Mouse (Mus musculus) neural tube, postnatal 0 days (tissue): ENCODE results near the gene Gm10318. TPM values are rescaled to one million over a fixed set of nuclear protein-coding genes. Genes with fewer than 3 reads are reported as not detected.

Experiments
- polyA plus RNA-seq: library from polyadenylated mRNA; unstranded; fragments of >200 nt; fragmentation: Nextera tagmentation; extraction: Ambion mirVana; gene quantifications from 2 replicates; pipeline ENCODE4 v1.2.1, GENCODE M21; 2015

The Gm10318 gene
- not detected in 2 replicates for polyA plus RNA-seq

DNA sequence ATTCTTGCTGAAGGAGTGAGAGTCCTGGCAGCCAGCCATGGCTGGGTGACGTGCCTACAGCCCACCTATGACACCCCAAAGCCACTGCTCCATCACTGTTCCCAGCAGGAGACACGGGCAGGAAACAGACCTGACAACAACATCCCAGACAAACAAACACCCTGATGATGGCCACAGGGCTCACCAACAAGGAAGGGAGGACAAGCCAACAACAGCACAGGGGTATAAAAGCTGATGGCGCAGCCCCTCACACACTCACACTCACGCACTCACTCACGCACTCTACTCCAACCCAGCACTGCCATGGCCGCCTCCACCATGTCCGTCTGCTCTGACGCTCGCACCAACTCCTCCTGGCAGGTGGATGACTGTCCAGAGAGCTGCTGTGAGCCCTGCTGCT is at the start of gene Gm10318:
Gm10318 (plus strand) TSS at position 301 of the 400 bp plus-strand sequence.

DNA sequence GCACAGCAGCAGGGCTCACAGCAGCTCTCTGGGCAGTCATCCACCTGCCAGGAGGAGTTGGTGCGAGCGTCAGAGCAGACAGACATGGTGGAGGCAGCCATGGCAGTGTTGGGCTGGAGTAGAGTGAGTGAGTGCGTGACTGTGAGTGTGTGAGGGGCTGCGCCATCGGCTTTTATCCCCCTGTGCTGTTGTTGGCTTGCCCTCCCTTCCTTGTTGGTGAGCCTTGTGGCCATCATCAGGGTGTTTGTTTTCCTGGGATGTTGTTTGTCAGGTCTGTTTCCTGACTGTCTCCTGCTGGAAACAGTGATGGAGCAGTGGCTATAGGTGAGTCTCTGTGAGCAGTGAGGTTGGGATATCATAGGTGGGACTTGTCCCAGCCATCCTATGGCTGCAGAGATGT is 40.9 kb upstream of the Gm10318 start, which contains the start of gene Gm9507:
Gm9507 (minus strand) TSS at position 101 of the 400 bp plus-strand sequence.

DNA sequence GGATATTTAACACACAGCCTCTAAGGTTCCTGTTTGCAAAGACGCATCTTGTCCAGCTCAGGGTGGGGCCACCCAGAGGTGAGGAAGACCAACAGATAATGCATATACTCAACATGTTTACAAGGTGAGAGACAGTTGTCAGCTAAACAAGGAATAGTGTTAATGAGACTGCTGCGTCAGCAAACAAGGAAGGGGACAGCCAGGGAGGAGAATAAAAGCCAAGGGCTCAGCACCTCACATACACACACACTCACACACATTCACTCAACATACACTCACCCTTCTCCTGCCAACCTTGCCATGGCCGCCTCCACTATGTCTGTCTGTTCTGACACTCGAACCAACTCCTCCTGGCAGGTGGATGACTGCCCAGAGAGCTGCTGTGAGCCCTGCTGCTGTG is 38.3 kb upstream of the Gm10318 start, which contains the start of gene Gm2696:
Gm2696 (plus strand) TSS at position 301 of the 400 bp plus-strand sequence.

DNA sequence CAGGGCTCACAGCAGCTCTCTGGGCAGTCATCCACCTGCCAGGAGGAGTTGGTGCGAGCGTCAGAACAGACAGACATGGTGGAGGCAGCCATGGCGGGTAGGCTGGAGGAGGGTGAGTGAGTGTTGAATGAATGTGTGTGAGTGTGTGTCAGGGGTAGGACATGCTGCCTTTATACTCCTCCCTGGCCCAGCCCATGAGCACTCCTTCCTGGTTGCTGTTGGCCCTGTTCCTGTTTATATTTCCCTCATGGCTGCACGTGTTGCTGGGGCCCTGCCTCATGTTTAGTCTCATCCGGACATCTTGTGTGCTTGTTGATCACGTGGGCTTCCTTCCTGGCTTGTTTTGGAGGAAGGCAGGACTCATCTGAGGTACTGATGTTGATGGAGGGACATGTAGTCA is 25.7 kb upstream of the Gm10318 start, which contains the start of gene Krtap10-4:
Krtap10-4 (minus strand) TSS at position 145 of the 400 bp plus-strand sequence.

DNA sequence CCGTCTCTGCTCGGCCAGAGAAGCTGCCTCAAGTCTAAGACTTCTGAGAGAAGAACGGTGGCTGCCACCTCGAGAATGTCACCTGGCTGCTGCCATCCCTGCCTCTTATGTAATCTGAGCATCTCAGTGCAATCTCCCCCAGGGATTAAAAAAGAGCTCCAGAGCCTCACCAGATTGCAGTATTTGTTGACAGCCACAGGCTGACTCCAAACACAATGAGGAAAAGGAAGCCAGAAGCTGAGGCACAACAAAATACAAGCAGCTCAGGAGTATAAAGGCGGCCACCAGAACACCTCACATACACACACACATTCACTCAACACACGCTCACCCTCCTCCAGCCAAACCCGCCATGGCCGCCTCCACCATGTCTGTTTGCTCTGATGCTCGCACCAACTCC is 17.0 kb upstream of the Gm10318 start, which contains the start of gene Krtap10-10:
Krtap10-10 (plus strand) TSS at position 301 of the 400 bp plus-strand sequence.

DNA sequence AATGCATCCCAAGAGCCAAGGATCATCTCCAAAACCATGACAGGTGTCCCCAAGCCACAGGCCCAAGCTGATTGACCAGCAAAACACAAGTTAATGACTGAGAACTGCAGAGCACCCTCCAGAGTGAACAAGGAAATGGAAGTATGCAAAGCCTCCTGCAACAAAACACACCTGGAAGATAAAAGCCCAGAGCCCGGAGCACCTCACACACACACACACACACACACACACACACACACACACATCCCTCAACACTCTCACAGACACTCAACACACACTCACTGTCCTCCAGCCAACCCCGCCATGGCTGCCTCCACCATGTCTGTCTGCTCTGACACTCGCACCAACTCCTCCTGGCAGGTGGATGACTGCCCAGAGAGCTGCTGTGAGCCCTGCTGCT is 6.2 kb upstream of the Gm10318 start, which contains the start of gene Gm36176:
Gm36176 (plus strand) TSS at position 301 of the 400 bp plus-strand sequence.

DNA sequence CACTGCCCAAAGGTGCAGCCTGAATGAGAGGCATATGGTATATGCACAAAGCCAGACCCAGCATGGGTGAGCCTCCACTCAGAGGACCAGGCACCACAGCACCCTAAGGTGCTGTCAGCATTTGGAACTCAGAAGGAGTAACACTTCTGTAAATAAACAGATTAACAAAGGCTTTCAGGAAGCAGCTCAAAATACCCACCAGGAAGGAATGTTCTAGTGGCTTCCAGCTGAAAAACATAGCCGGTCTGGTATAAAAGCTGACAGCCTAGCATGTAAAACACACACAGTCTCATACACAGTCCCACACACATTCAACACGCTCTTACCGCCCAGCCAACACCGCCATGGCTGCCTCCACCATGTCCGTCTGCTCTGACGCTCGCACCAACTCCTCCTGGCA is 9.0 kb downstream of the Gm10318 start, which contains the start of gene Gm3285:
Gm3285 (plus strand) TSS at position 301 of the 400 bp plus-strand sequence.

DNA sequence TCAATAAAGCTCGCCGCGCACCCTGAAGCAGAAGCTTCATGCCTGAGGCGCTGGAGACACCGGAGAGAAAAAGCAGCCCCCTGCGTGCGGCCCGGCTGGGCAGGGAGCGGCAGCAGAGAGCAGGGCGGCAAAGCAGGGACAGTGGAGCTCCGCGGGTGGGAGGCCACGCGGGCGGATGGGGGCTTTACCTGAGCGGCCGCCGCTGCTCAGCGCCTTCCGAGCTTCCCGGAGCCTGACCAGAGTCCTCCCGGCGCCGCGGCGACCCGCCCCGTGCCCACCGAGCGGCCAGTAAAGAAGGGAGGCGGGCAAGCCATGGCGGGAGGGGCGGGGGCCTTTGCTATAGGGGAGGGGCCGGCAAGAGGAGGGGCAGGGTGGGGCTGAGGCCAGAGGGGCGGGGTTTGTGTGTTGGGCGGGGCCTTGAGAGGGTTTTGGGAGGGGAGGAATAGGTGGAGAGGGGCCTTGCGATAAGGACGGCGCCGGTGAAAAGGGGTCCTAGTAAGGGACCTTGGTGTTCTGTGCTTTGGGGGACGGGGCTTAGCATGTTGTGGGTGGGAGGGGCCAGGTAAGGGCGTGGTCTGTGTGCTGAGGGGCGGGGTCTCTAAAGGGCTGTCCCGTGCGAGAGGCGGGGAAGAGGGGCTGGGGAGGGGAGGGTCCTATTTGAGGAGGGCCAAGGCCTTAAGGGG is 49.7 kb downstream of the Gm10318 start, which contains the start of gene Lrrc3:
Lrrc3 (minus strand) TSS at position 326 of the 683 bp plus-strand sequence.

Other genes starting within 250 kb of the Gm10318 start
- 276 and 292 TPM in 2 replicates for gene Sumo3, start 246.8 kb upstream of the Gm10318 start, polyA plus RNA-seq
- gene Gm49325, start 246.7 kb upstream of the Gm10318 start, polyA plus RNA-seq = 1.7 and 3.1 TPM in 2 replicates
- 53.8 and 60.5 TPM in 2 replicates for gene Ube2g2, start 230.6 kb upstream of the Gm10318 start, polyA plus RNA-seq
- 2.4 and 2.6 TPM in 2 replicates for gene Tspear, start 166.3 kb upstream of the Gm10318 start, polyA plus RNA-seq
- not detected in 2 replicates for gene Gm19402, start 162.1 kb upstream of the Gm10318 start, polyA plus RNA-seq
- not detected in 2 replicates for gene Gm9508, start 155.6 kb upstream of the Gm10318 start, polyA plus RNA-seq
- gene Gm10272, start 146.2 kb upstream of the Gm10318 start, polyA plus RNA-seq = not detected in 2 replicates
- gene Gm10024, start 141.4 kb upstream of the Gm10318 start, polyA plus RNA-seq = not detected in 2 replicates
- not detected in 2 replicates for gene Gm10142, start 137.1 kb upstream of the Gm10318 start, polyA plus RNA-seq
- gene Krtap12-1, start 132.3 kb upstream of the Gm10318 start, polyA plus RNA-seq = not detected in 2 replicates
- gene Gm10100, start 126.4 kb upstream of the Gm10318 start, polyA plus RNA-seq = not detected in 2 replicates
- not detected in 2 replicates for gene Gm18596, start 110.2 kb upstream of the Gm10318 start, polyA plus RNA-seq
- gene Gm9736, start 101.5 kb upstream of the Gm10318 start, polyA plus RNA-seq = not detected in 2 replicates
- gene Gm3233, start 93.2 kb upstream of the Gm10318 start, polyA plus RNA-seq = not detected in 2 replicates
- gene Gm3238, start 81.5 kb upstream of the Gm10318 start, polyA plus RNA-seq = not detected in 2 replicates
- gene Gm7138, start 75.9 kb upstream of the Gm10318 start, polyA plus RNA-seq = not detected in 2 replicates
- not detected in 2 replicates for gene Gm3250, start 70.3 kb upstream of the Gm10318 start, polyA plus RNA-seq
- gene Gm7137, start 64.7 kb upstream of the Gm10318 start, polyA plus RNA-seq = not detected in 2 replicates
- gene Gm9639, start 57.8 kb upstream of the Gm10318 start, polyA plus RNA-seq = not detected in 2 replicates
- not detected in 2 replicates for gene Gm19668, start 53.7 kb upstream of the Gm10318 start, polyA plus RNA-seq
- not detected in 2 replicates for gene Gm9507, start 41.0 kb upstream of the Gm10318 start, polyA plus RNA-seq
- not detected in 2 replicates for gene Gm2696, start 38.2 kb upstream of the Gm10318 start, polyA plus RNA-seq
- gene Krtap10-4, start 25.8 kb upstream of the Gm10318 start, polyA plus RNA-seq = not detected in 2 replicates
- not detected in 2 replicates for gene Krtap10-10, start 16.9 kb upstream of the Gm10318 start, polyA plus RNA-seq
- not detected in 2 replicates for gene Gm36176, start 6.1 kb upstream of the Gm10318 start, polyA plus RNA-seq
- gene Gm3285, start 9.1 kb downstream of the Gm10318 start, polyA plus RNA-seq = not detected in 2 replicates
- gene Lrrc3, start 49.7 kb downstream of the Gm10318 start, polyA plus RNA-seq = 22.2 and 26.6 TPM in 2 replicates
- gene Trpm2, start 117.7 kb downstream of the Gm10318 start, polyA plus RNA-seq = 8.9 and 10.4 TPM in 2 replicates
- gene 1810043G02Rik, start 125.7 kb downstream of the Gm10318 start, polyA plus RNA-seq = 65.9 and 70.1 TPM in 2 replicates
- 82.9 and 88.0 TPM in 2 replicates for gene Pfkl, start 157.2 kb downstream of the Gm10318 start, polyA plus RNA-seq
- gene Dnmt3l, start 189.1 kb downstream of the Gm10318 start, polyA plus RNA-seq = not detected in 2 replicates
- 0.19 and 0.40 TPM in 2 replicates for gene Aire, start 190.8 kb downstream of the Gm10318 start, polyA plus RNA-seq
- gene Icosl, start 216.4 kb downstream of the Gm10318 start, polyA plus RNA-seq = 1.7 TPM in 2 replicates